8 mouse cellular contexts compared by ENCODE assay signal in the genomic region with DNA sequence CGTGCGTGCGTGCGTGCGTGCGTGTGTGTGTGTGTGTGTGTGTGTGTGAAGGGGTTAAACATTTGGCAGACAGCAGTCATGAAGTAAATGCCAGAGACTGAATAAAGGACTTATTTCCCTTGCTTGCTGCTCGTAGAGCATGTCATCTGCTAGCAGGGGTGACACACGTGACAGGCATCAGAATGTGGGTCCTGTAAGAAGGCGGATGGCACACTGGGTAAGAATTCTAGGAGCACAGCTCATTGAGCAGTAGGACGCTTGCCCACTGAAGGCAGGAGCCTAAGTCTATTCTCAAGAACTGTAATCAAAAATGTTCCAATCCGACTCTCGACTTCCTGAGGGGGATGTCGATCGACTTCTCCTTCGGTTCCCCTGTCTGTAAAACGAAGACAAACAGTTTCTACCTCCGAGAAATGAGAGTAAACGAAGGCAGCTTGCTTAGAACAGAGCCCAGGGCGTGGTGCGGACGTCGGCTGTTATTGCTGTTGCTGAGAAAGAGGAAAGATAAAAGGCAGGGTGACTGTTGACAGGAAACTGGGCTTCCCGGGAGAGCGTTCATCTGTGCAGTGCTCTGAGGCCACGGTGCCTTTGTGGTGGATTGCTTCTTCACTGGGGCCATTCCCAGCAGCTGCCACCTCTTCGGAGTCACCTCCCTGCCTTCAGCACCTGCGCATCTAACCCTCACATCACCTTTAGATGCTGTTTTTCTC.
DNase-seq lines count a peak whose midpoint lies in the region; ATAC-seq and TF ChIP-seq lines count a peak whose summit lies in the region.

No protein-coding gene starts in this region.

- no peak for TF ChIP-seq CTCF in intestine, postnatal 0 days (IDR thresholded peaks at IDR 0.05; ENCODE audit: low read depth)

- ATAC-seq in cerebellum, adult (ENCODE audit: insufficient number of reproducible peaks, low FRiP score, low TSS enrichment), result peak; percentile 68; the same call in 1 of the 2 replicates
- no peak for ATAC-seq in intestine, postnatal 0 days
- ATAC-seq in kidney, embryonic 14.5 days (ENCODE audit: low FRiP score, low TSS enrichment), result no peak

- no peak overlapping the region for H3K4me3 ChIP-seq in intestine, postnatal 0 days (ENCODE audit: low read depth, low read length)
- no peak overlapping the region for H3K4me3 ChIP-seq in kidney, embryonic 14.5 days (ENCODE audit: low read length)

- no peak for DNase-seq in cerebellum, adult 9-11 months
- DNase-seq in CD4-positive, CD25-positive, alpha-beta regulatory T cell, adult 2 months (ENCODE audit: low read depth, low spot score), result peak; percentile 74
- DNase-seq in natural killer cell, adult 2 months (ENCODE audit: low spot score in 2 of 2), result peak; percentile 18 to 62
- DNase-seq in ovary, postnatal 14 days (ENCODE audit: low spot score), result no peak
- DNase-seq in urinary bladder, adult 2 months (ENCODE audit: low spot score), result no peak

- H3K36me3 ChIP-seq in intestine, postnatal 0 days (ENCODE audit: control insufficient read depth, insufficient read depth), result no peaks in the 10 kb centered on the region
- no peaks in the 10 kb centered on the region for H3K36me3 ChIP-seq in kidney, embryonic 14.5 days (ENCODE audit: control insufficient read depth, insufficient read depth, low read length)

- WGBS in intestine, postnatal 0 days, result 43% methylated on average over 27 of the region's 27 CpGs
- 65% methylated on average over 27 of the region's 27 CpGs for WGBS in kidney, embryonic 14.5 days

- H3K9ac ChIP-seq in intestine, postnatal 0 days (ENCODE audit: low read depth, low read length), result no peak overlapping the region
- no peak overlapping the region for H3K9ac ChIP-seq in kidney, embryonic 14.5 days (ENCODE audit: low read depth, low read length)

- no peaks in the 10 kb centered on the region for H3K4me1 ChIP-seq in intestine, postnatal 0 days (replicated peaks; ENCODE audit: control insufficient read depth, insufficient read depth, low read length)
- no peaks in the 10 kb centered on the region for H3K4me1 ChIP-seq in kidney, embryonic 14.5 days (ENCODE audit: control insufficient read depth, insufficient read depth, low read length)

- no peaks in the 10 kb centered on the region for H3K27me3 ChIP-seq in intestine, postnatal 0 days (replicated peaks; ENCODE audit: control insufficient read depth, insufficient read depth, low read length)
- H3K27me3 ChIP-seq in kidney, embryonic 14.5 days (ENCODE audit: control insufficient read depth, insufficient read depth, low read length), result no peaks in the 10 kb centered on the region

- no peaks in the 10 kb centered on the region for H3K9me3 ChIP-seq in intestine, postnatal 0 days (ENCODE audit: control insufficient read depth)
- peaks cover 5% of the 10 kb centered on the region; the same call in 1 of the 2 replicates for H3K9me3 ChIP-seq in kidney, embryonic 14.5 days (ENCODE audit: control insufficient read depth, low read length)

- H3K27ac ChIP-seq in intestine, postnatal 0 days (ENCODE audit: low read depth, low read length), result no peak overlapping the region
- no peak overlapping the region for H3K27ac ChIP-seq in kidney, embryonic 14.5 days (ENCODE audit: low read depth, low read length)

- H3K4me2 ChIP-seq in intestine, postnatal 0 days (replicated peaks; ENCODE audit: low read depth), result peak overlapping the region; percentile 37; the same call in 1 of the 2 replicates
- H3K4me2 ChIP-seq in kidney, embryonic 14.5 days (replicated peaks; ENCODE audit: low read depth, low read length), result no peak overlapping the region; the same call in 1 of the 2 replicates

Comparison
In these comparisons a context has a peak if more than half of its experiments do, and no peak if none do; other contexts are left out.
1. DNase-seq: peak in CD4-positive, CD25-positive, alpha-beta regulatory T cell, adult 2 months (single experiment) and natural killer cell, adult 2 months (2 of 2); none in cerebellum, adult 9-11 months (single experiment), ovary, postnatal 14 days (single experiment) and urinary bladder, adult 2 months (single experiment).